Mouse (Mus musculus): ENCODE data around the gene Gba2.
"Not testable (repeated sequence)": the region's sequence is repeated elsewhere in the genome, so short reads cannot be mapped to it uniquely, and the experiment has no call there.

The Gba2 gene

GRCm38 (mm10) chr4:43578376-43579204 lies at the start of gene Gba2, which contains the start of gene Rgp1:
TSS of gene Gba2 (minus strand) at chr4:43578873.
TSS of gene Rgp1 (plus strand) at chr4:43578715.
- peak; percentile 92 for DNase-seq

- no peak for DNase-seq
These were observed 41.6 kb upstream of the Gba2 start for GRCm38 (mm10) chr4:43620146-43620778.

GRCm38 (mm10) chr4:43613060-43613730 lies 34.5 kb upstream of the Gba2 start:
- no peak for DNase-seq

- no peak for DNase-seq
These were observed 33.9 kb upstream of the Gba2 start for GRCm38 (mm10) chr4:43612534-43612933.

GRCm38 (mm10) chr4:43604751-43605685 lies 26.3 kb upstream of the Gba2 start:
- DNase-seq, result no peak

- no peak for DNase-seq
These were observed 25.4 kb upstream of the Gba2 start for GRCm38 (mm10) chr4:43604099-43604498.

- no peak for DNase-seq
These were observed 21.7 kb upstream of the Gba2 start for GRCm38 (mm10) chr4:43600195-43600934.

- no peak for DNase-seq
These were observed 20.1 kb upstream of the Gba2 start for GRCm38 (mm10) chr4:43598650-43599380.

- no peak for DNase-seq
These were observed 19.5 kb upstream of the Gba2 start for GRCm38 (mm10) chr4:43598200-43598599.

- DNase-seq, result not testable (repeated sequence)
These were observed 17.9 kb upstream of the Gba2 start for GRCm38 (mm10) chr4:43596597-43596996.

- DNase-seq, result peak; percentile 24
These were observed 14.8 kb upstream of the Gba2 start for GRCm38 (mm10) chr4:43593453-43593852.

- no peak for DNase-seq
These were observed 13.3 kb upstream of the Gba2 start for GRCm38 (mm10) chr4:43591961-43592360.

GRCm38 (mm10) chr4:43591543-43591942 lies 12.9 kb upstream of the Gba2 start:
- DNase-seq, result no peak

- DNase-seq, result no peak
These were observed 9.0 kb upstream of the Gba2 start for GRCm38 (mm10) chr4:43587681-43588080.

- no peak for DNase-seq
These were observed 7.7 kb upstream of the Gba2 start for GRCm38 (mm10) chr4:43586411-43586810.

- DNase-seq, result no peak
These were observed 7.0 kb upstream of the Gba2 start for GRCm38 (mm10) chr4:43585682-43586081.

GRCm38 (mm10) chr4:43584444-43585416 lies 6.1 kb upstream of the Gba2 start, which contains the start of gene Msmp:
TSS of gene Msmp (minus strand) at chr4:43584494.
- no peak for DNase-seq

- no peak for DNase-seq
These were observed 4.7 kb upstream of the Gba2 start for GRCm38 (mm10) chr4:43583421-43583820.

- no peak for DNase-seq
These were observed 3.6 kb upstream of the Gba2 start for GRCm38 (mm10) chr4:43582241-43582640.

- no peak for DNase-seq
These were observed 2.7 kb upstream of the Gba2 start for GRCm38 (mm10) chr4:43581381-43581780.
